Mouse (Mus musculus) heart, embryonic 14.5 days (tissue): Measurements from ENCODE around the gene Cep112. TPM values are rescaled to one million over a fixed set of nuclear protein-coding genes. Genes with fewer than 3 reads are reported as not detected.

Source experiments
- ATAC-seq: fragments of 200-750 bp; cut with Nextera tagmentation; 2 replicates; pipeline ENCODE4 v1.8.0; 2017; ENCODE audit warnings: low read depth, moderate TSS enrichment; ENCODE audit not compliant: insufficient number of reproducible peaks, insufficient read depth, low FRiP score
- H3K27ac ChIP-seq, 2 experiments: fragments of 200-500 bp in 1 of 2; fragments of 300-500 bp in 1 of 2; sonication (generic) in 1 of 2; replicated peaks in 1 of 2; 2 replicates each; pipeline ENCODE4 v1.5.1; 2012 to 2014; ENCODE audit warnings: low read depth in 2 of 2, low read length in 2 of 2, control low read depth in 1 of 2, mild to moderate bottlenecking in 1 of 2, mixed read lengths in 1 of 2; ENCODE audit not compliant: control insufficient read depth in 1 of 2, insufficient read depth in 1 of 2
- H3K27me3 ChIP-seq: fragments of 300-500 bp; sonication (generic); 2 replicates; pipeline ENCODE4 v1.6.1; 2014; ENCODE audit warnings: mild to moderate bottlenecking, low read length, control low read depth; ENCODE audit not compliant: control insufficient read depth, insufficient read depth
- H3K36me3 ChIP-seq: fragments of 300-500 bp; sonication (generic); 2 replicates; pipeline ENCODE4 v1.6.1; 2014; ENCODE audit warnings: mild to moderate bottlenecking, control low read depth, low read length, mixed read lengths; ENCODE audit not compliant: control insufficient read depth, insufficient read depth
- H3K4me1 ChIP-seq, 2 experiments: fragments of 200-500 bp in 1 of 2; fragments of 300-500 bp in 1 of 2; sonication (generic) in 1 of 2; 2 replicates each; pipeline ENCODE4 v1.6.1; 2012 to 2014; ENCODE audit warnings: low read length in 2 of 2, control low read depth in 1 of 2, mixed read lengths in 1 of 2; ENCODE audit not compliant: control insufficient read depth in 2 of 2, insufficient read depth in 2 of 2
- H3K4me2 ChIP-seq: fragments of 300-500 bp; sonication (generic); 2 replicates; pipeline ENCODE4 v1.6.1; 2014; ENCODE audit warnings: mild to moderate bottlenecking, low read length
- H3K4me3 ChIP-seq, 2 experiments: fragments of 200-500 bp in 1 of 2; fragments of 300-500 bp in 1 of 2; sonication (generic) in 1 of 2; 2 replicates each; pipeline ENCODE4 v1.5.1; 2012 to 2014; ENCODE audit warnings: low read length in 2 of 2, mild to moderate bottlenecking in 2 of 2, control low read depth in 1 of 2, low read depth in 1 of 2, moderate library complexity in 1 of 2; ENCODE audit not compliant: control insufficient read depth in 1 of 2, insufficient read depth in 1 of 2
- H3K9ac ChIP-seq: fragments of 300-500 bp; sonication (generic); 2 replicates; pipeline ENCODE4 v1.6.1; 2014; ENCODE audit warnings: mild to moderate bottlenecking, low read length
- H3K9me3 ChIP-seq: fragments of 300-500 bp; sonication (generic); 2 replicates; pipeline ENCODE4 v1.6.1; 2016; ENCODE audit warnings: low read length, control low read depth; ENCODE audit not compliant: control insufficient read depth
- WGBS: fragments of 180-500 bp; shearing (Covaris S2); extraction: QIAGEN DNeasy Blood & Tissue Kit; methylation state at CpG from one replicate; pipeline ENCODE4 v1.1.7; 2014; 5-methylcytosine and 5-hydroxymethylcytosine counted together
- polyA plus RNA-seq: library from polyadenylated mRNA; unstranded; fragments of >200 nt; fragmentation: Nextera tagmentation; extraction: Ambion mirVana; gene quantifications from 2 replicates; pipeline ENCODE4 v1.2.1, GENCODE M21; 2014

The Cep112 gene
- polyA plus RNA-seq, 1 experiment from 2014 or later = 9.2 TPM

- H3K4me2 ChIP-seq = no peak overlapping the region
- no peaks in the 10 kb centered on the region for H3K36me3 ChIP-seq
- H3K27ac ChIP-seq = no peak overlapping the region
- H3K4me1 ChIP-seq = no peaks in the 10 kb centered on the region; a peak in 1 of 4 replicates
- no peak overlapping the region for H3K9ac ChIP-seq
- H3K4me3 ChIP-seq = no peak overlapping the region
- H3K27me3 ChIP-seq = no peaks in the 10 kb centered on the region
- ATAC-seq = no peak
- H3K9me3 ChIP-seq = no peaks in the 10 kb centered on the region
- 63% methylated on average over 3 of the region's 3 CpGs for WGBS
Measured at GRCm38 (mm10) chr11:108605301-108605700, 180.3 kb downstream of the Cep112 start.

- H3K27me3 ChIP-seq = no peaks in the 10 kb centered on the region
- H3K4me3 ChIP-seq = no peak overlapping the region
- H3K4me1 ChIP-seq = no peaks in the 10 kb centered on the region; a peak in 1 of 4 replicates
- no peak overlapping the region for H3K27ac ChIP-seq
- no peaks in the 10 kb centered on the region for H3K36me3 ChIP-seq
- no peak for ATAC-seq
- WGBS = 90% methylated on average over 11 of the region's 11 CpGs
- no peak overlapping the region for H3K4me2 ChIP-seq
- no peak overlapping the region for H3K9ac ChIP-seq
- H3K9me3 ChIP-seq = no peaks in the 10 kb centered on the region
Measured at GRCm38 (mm10) chr11:108606036-108606435, 181.0 kb downstream of the Cep112 start.

- no peak overlapping the region for H3K4me2 ChIP-seq
- no peaks in the 10 kb centered on the region; a peak in 1 of 4 replicates for H3K4me1 ChIP-seq
- no peak overlapping the region for H3K27ac ChIP-seq
- no peak overlapping the region for H3K4me3 ChIP-seq
- no peaks in the 10 kb centered on the region for H3K9me3 ChIP-seq
- no peak for ATAC-seq
- H3K9ac ChIP-seq = no peak overlapping the region
- no peaks in the 10 kb centered on the region for H3K36me3 ChIP-seq
- no peaks in the 10 kb centered on the region for H3K27me3 ChIP-seq
Measured at GRCm38 (mm10) chr11:108606836-108607235, 181.8 kb downstream of the Cep112 start.

GRCm38 (mm10) chr11:108620628-108621433 is 195.8 kb downstream of the Cep112 start:
- Histone ChIP-seq H3K36me3 (no peaks in the 10 kb centered on the region), H3K4me2 (no peak overlapping the region), H3K27me3 (no peaks in the 10 kb centered on the region), H3K4me1 (no peaks in the 10 kb centered on the region), H3K27ac (no peak overlapping the region), H3K9ac (no peak overlapping the region), H3K9me3 (no peaks in the 10 kb centered on the region), H3K4me3 (no peak overlapping the region)
- 87% methylated on average over 7 of the region's 7 CpGs for WGBS
- no peak for ATAC-seq

GRCm38 (mm10) chr11:108621434-108621901 is 196.5 kb downstream of the Cep112 start:
- no peaks in the 10 kb centered on the region for H3K27me3 ChIP-seq
- H3K9me3 ChIP-seq = no peaks in the 10 kb centered on the region
- no peak overlapping the region for H3K27ac ChIP-seq

GRCm38 (mm10) chr11:108625546-108626232 is 200.7 kb downstream of the Cep112 start:
- Histone ChIP-seq H3K4me2 (no peak overlapping the region), H3K36me3 (no peaks in the 10 kb centered on the region), H3K4me1 (no peaks in the 10 kb centered on the region), H3K27ac (no peak overlapping the region), H3K9ac (no peak overlapping the region), H3K27me3 (no peaks in the 10 kb centered on the region), H3K9me3 (no peaks in the 10 kb centered on the region), H3K4me3 (no peak overlapping the region)
- no peak for ATAC-seq
- 64% methylated on average over 5 of the region's 5 CpGs for WGBS

More at GRCm38 (mm10) chr11:108621434-108621901, 196.5 kb downstream of the Cep112 start:
- Histone ChIP-seq H3K4me3 (no peak overlapping the region), H3K36me3 (no peaks in the 10 kb centered on the region), H3K4me1 (no peaks in the 10 kb centered on the region), H3K4me2 (no peak overlapping the region), H3K9ac (no peak overlapping the region)
- WGBS = 86% methylated on average over 9 of the region's 9 CpGs
- ATAC-seq = no peak

GRCm38 (mm10) chr11:108637780-108638179 is 212.8 kb downstream of the Cep112 start:
- H3K27me3 ChIP-seq = no peaks in the 10 kb centered on the region
- no peak overlapping the region for H3K4me3 ChIP-seq
- H3K4me1 ChIP-seq = no peaks in the 10 kb centered on the region
- no peak overlapping the region for H3K9ac ChIP-seq
- no peak overlapping the region for H3K27ac ChIP-seq
- no peak for ATAC-seq
- H3K4me2 ChIP-seq = no peak overlapping the region
- WGBS = 62% methylated on average over 2 of the region's 2 CpGs
- H3K36me3 ChIP-seq = no peaks in the 10 kb centered on the region
- H3K9me3 ChIP-seq = no peaks in the 10 kb centered on the region
